Mouse (Mus musculus): ENCODE measurements around the gene Gm49321. TPM values are rescaled to one million over a fixed set of nuclear protein-coding genes. Genes with fewer than 3 reads are reported as not detected.

Gene Gm49321
- 1 to 10 TPM; 4.9 to 8.1 TPM for total RNA-seq (2021)
- long read RNA-seq, experiment 1: 0 reads
- long read RNA-seq, experiment 2, partial matches to known transcripts: 0 of 3 reads
- long read RNA-seq, experiment 2, other reads (novel, unspliced or antisense): 3 of 3 reads

DNA sequence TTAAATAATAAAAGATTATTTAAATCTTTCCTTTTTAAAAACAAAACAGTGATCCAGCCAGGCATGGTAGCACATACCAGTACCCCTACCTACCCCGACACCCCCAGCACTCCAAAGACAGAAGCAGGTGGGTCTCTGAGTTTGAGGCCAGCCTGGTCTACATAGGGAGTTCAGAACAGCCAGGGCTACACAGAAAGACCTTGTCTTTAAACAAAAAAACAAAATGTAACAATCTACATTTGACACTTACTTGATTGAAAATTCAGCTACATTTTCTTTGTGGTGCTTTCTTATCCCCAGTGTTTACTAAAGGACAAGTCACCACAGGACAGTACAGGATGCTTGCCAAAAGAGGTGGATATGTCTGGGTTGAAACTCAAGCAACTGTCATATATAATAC lies at the start of gene Gm49321:
Gm49321 (plus strand) TSS at position 301 of the 400 bp plus-strand sequence.
- DNase-seq (ENCODE audit: low spot score in 2 of 2): no peak

DNA sequence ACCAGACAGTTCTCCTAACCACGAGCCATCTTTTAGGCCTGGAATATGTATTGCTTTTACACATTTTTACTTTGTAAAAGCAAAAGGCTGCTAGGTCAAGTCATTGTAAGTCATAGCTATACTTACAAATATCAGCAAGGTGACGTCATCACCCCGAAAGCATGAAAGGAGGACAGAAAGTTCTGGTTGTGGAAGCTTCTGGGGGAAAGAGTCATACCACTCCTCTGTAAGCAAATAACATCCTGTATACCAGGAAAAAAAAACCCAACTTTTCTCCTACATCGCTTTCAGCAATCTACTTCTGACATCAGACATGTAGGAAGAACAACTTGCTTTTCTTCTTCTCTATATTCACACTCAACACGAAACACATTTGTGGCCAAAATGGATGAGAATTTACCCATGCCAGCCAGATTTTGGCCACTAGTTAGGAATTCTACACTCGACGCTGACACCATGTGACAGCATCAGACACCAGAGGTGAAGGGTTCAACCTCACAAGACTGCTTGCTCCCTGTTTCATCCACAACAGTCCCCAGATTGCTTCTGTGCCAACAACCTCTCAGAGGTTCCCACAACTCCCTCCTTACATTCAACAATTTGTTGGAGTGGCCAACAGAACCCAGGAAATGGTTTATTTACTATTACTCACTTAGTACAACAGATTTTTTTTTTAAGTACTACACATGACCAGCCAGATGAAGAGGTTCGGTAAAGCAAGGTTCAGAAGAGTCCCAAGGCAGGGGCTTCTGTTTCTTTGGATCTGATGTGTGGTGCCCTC lies 49.3 kb upstream of the Gm49321 start:
- no peak for DNase-seq (ENCODE audit: low spot score in 2 of 2)

DNA sequence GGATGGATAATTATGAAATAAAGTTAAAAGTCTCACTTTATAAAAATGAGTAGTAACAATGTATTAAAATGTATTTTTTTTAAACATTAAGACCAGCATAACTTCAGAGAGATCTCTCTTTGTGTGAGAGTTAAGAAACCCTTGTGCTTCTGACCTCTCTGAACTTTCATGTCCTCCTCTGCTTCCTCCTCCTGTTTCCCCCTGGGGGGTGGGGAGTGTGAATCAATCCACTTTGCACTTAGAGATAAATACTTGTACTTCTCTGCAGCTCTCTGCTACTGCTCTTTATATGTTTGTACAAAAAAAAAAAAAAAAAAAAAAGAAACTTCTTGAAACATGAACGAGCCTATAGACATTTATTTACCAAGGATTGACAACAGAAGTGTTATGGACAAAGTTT lies 47.9 kb upstream of the Gm49321 start:
- DNase-seq (ENCODE audit: low spot score in 2 of 2): no peak

DNA sequence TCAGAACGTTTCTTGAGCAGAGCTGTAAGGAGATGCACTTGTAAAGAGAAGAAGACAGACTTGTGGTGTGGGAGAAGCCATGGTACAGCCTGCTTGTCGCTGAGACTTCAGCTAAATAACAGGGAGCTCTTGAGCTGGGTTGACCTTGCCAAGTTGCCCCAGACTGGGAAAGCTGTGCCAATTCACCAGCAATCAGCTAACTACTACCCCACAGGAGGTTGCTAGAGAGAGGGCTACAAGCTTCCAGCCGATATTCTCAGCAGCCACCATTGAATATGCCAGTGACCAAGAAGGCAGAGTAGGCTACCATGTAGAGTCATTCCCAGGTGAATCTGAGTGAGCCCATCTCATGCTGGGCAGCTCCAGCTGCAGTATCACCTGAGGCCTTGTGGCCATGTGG lies 47.4 kb upstream of the Gm49321 start:
- no peak for DNase-seq (ENCODE audit: low spot score in 2 of 2)

DNA sequence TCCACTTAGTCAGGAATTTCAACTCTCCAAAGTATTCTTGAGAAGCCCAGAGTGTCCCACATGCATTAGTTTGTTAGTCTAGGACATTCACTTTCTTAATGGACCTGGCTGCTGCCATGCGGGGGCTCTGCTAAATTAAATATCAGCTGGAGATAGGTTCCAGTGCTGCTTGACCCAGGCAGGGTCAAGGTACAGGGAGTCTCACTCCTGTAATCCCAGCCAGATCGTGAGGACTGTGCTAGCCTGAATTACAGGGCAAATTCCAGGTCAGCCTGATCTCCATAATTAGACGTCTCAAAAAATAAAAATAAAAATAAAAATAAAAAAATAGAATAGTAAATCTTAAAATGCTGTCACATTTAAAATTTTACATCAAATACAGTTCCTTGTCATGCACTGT lies 44.8 kb upstream of the Gm49321 start:
- no peak for DNase-seq (ENCODE audit: low spot score in 2 of 2)

DNA sequence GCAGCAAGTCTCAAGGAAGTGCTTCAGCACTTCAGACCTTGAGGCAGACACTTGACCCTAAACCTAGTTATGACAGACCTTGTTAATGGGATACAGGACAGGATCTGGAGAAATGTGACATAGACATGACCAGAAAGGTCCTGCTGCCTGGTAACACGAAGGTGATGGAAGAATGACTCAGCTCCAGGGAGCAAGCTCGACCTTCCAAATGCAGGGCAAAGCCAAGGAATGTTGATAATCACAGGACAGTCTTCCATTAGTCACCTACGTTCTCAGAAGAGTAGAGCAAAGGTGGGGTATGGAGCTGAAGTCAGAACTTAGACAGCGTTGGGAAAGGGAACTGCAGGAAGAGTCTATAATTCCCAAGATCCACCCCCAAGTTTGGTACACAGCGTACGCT lies 42.6 kb upstream of the Gm49321 start:
- no peak for DNase-seq (ENCODE audit: low spot score in 2 of 2)

DNA sequence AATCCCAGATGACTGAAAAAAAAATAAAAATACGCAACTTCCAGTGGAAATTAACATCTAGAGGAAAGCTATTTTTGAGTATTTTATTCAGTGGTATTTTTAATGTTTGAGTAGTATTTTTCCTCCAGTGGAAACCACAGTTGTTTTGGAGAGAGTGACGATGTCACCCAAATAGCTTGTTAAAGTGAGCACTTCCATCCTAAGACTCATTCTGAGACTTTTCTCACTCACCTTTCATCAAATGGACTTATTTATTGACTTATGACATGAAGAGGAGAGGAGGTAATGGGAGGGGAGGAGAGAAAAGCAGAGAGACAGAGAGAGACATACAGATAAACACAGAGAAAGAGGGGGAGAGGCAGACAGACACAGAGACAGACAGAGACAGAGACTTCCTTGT lies 41.8 kb upstream of the Gm49321 start:
- DNase-seq (ENCODE audit: low spot score in 2 of 2): no peak

DNA sequence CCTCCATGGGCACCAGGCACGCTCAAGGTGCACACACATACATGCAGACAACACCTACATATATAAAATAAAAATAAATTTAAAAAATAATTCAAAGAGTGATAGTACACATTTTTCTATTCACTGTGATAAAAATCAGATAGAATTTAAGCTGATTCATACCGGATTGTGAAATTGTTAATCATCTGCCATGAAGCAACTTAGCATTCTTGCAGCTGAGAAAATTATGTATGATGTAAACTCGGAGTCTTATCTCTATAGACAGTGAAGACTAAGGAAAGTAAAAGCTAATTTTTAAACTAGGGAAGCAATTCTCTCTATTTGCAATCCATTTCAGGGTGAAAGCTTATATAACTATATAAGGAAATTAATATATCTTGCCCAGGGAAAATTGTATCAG lies 41.0 kb upstream of the Gm49321 start:
- no peak for DNase-seq (ENCODE audit: low spot score in 2 of 2)

DNA sequence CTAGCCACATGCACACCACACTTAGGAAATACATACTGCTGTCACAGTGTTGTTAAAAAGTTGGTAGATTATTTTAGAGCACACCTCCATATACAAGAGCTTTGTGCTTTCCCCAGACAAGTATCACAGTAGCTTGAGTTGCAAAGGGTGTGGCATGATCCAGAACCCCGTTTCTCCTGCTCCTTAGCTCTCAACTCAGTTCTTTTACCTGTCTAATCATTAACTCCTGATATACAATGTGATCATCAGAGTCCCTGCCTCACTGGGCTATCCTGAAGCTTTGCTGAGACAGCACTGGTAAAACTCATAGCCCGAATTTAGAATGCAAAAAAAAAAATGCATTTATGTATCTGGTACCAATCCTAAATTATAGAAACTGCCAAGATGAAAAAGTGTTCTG lies 39.2 kb upstream of the Gm49321 start:
- no peak for DNase-seq (ENCODE audit: low spot score in 2 of 2)

DNA sequence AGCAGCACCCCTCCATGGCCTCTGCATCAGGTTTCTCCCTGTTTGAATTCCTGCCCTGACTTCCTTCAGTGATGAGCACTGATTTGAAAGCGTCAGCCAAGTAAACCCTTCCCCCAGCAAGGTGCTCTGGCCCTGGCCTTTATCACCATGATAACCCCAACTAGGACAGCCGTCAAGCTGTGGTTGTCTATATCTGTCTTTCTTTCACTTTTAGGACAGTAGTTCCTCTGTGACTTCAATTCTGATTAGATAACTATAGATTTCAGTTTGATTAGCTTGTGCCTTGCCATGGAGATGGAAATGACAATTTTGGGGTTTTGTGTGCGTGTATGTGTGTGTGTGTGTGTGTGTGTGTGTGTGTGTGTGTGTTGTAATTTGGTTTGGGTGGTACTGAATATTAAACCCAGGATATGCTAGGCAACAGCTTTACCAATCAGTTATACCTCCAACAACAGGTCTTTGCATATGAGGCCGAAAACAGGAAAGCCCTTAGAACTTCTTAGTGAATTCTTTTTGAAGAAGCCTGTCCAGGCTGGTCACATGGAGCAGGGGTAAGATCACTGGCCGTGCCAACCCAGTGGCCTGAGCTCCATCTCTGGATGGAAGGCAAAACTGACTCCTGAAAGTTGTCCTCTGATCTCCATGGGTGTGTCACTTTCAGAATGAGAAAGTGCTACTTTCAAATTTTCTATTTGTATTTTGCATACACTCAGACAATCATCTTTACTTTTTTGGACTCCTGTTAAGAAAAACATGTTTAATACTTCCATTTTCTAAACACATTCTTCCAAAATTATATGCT lies 33.1 kb upstream of the Gm49321 start:
- DNase-seq (ENCODE audit: low spot score in 2 of 2): no peak

DNA sequence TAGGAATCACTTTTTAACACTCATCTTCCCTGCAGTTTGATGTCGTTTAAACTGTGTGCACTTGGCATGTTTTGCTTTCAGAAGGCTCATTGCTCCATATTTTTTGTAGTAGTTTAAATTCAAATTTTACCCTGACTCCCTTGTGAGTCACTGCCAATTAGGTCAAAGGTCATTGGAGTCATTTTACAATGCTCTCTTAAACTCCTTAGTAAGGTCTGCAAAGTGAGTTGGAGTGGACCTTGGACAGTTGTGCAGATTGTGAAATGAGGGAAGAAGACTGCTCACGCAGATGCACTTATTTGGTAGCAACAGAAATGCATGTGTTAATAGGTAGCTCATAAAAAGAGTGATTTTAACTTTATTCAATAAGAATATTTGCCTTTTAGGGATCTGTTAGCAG lies 32.4 kb upstream of the Gm49321 start:
- no peak for DNase-seq (ENCODE audit: low spot score in 2 of 2)

DNA sequence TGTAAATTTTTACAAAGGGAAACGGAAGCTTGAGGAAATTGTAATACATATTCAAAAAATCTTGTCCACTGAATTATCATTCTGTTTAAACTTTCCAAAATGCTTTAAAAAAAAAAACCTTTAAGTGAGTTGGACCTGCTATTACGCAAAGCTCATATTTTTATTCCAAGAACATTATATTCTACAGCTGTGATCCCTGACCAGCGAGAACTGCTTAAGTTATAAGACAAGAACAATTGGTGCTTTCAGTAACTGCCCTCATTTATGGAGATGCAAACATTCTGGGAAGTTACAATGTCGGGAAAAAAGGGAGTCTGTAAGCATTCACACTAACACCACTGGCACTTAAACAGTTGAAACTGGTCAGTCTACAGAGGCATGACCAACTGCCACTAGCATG lies 31.9 kb upstream of the Gm49321 start:
- no peak for DNase-seq (ENCODE audit: low spot score in 2 of 2)

DNA sequence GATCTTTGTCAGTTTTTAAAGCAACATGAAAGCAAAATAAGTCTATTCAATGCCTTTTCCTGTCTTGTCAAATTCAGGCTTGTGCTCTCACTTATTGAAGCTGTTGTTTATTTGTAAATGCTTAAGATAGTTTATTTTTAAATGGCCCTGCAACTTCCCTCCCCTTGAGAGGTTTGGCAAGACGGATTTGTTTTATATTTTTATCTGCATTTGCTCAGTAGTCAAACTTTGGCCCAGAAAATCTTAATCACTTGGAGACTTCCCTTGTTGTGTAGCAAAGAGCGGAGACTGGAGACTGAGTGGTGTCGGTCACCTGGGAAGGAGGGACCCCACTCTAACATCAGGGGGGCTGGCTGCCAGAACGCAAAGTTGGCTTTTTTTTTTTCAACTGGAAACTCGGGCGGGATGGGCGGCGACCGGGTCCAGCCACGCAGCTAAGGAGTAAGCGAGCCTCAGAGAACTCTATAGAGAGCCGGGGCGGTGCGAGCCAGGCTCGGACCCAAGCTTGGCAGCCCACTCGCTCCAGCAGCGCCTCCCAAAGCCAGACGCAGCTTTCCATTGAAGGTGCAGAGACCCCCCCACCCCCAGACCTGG lies 30.3 kb upstream of the Gm49321 start:
- no peak for DNase-seq (ENCODE audit: low spot score in 2 of 2)

DNA sequence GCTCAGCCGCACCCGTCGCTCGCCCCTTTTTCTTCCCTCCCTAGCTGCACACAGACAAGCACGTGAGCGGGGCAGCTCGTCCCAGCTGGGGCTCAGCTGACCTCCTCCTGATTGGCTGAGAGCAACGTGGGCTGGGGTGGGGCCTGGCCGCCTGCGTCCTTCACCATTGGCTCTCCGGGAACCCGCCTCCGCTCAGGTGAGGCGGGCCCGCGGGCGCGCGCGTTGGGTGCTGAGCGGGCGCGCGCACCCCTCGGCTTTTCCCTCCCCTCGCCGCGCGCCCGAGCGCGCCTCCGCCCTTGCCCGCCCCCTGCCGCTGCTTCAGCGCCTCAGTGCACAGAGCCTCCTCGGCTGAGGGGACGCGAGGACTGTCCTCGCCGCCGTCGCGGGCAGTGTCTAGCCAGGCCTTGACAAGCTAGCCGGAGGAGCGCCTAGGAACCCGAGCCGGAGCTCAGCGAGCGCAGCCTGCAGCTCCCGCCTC lies 29.7 kb upstream of the Gm49321 start:
- DNase-seq (ENCODE audit: low spot score in 2 of 2): peak; percentile 89 to 92

DNA sequence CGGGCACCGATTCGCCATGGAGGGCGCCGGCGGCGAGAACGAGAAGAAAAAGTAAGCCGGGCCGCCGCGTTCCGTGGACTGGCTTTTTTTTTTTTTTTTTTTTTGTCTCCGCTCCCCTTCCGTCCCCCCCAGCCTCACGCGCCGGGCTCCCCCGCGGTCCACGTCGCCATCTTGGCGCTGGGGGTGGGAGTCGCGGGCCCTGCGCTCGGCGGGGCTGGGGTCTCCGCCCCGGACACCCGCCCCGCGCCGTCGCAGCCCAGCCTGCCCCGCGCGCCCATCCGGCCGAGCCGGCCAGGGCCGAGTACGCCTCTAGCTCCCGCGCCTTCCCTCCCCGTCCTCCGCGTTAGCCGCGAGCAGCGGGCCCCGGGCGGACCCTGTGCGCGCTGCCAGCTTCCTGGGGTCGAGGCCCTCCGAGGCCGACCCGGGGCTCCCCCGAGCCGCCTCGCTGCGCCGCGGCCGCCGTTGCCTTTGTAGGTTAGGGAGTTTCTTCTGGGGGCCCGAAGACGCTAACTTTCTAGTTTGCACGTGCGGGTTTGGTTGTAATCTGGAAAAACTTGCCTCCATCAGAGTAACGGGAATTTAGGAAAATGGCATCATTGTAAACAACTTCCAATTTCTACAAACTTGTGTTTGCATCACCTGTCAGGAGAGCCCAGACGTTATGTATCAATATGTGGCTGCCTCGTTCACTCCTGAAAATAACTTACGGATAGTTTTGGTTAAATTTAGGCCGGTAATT lies 29.0 kb upstream of the Gm49321 start:
- DNase-seq (ENCODE audit: low spot score in 2 of 2): peak; percentile 16 to 24

DNA sequence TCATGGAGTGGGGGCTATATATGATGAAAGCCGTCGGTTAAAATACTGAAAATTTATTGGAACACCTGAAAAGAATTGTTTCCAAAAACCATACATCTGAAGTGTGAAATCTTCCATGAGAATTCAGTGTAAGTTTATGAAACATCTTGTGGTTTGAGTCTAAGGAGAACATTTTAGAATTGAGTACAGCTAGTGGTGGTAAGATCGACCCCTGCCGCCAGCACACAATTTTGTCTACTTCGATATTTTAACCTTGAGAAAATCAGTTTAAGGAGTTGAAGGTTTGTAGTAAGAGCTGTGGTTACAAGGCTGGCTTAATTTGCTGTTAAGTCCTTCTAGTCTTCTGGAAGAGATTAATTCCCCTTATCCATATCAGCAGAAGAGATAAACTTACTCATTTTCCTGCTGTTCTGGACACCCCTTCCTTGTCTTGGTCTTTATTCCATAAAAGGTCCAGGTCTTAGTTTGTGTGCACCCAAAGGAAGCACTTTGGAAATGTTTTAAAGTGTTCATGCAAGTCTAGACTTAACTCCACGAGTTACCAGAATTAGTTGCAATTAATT lies 28.4 kb upstream of the Gm49321 start:
- no peak for DNase-seq (ENCODE audit: low spot score in 2 of 2)

DNA sequence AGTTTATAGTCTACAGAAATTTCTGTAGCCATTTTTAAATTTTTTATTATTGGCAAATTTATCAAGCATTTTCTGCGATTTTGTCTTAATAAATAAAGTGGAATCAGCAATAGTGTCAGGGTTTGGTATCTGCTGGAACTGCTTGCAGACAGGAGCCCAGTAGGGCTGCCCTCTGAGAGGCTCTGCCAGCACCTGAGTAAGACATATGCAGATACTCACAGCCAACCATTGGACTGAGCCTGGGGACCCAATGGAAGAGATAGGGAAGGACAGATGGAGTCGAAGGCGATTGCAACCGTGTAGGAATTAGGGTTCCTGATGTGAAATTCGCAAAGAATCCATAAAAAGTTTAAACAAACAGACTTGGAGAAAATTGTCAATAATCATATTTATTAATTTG lies 19.0 kb upstream of the Gm49321 start:
- DNase-seq (ENCODE audit: low spot score in 2 of 2): no peak

DNA sequence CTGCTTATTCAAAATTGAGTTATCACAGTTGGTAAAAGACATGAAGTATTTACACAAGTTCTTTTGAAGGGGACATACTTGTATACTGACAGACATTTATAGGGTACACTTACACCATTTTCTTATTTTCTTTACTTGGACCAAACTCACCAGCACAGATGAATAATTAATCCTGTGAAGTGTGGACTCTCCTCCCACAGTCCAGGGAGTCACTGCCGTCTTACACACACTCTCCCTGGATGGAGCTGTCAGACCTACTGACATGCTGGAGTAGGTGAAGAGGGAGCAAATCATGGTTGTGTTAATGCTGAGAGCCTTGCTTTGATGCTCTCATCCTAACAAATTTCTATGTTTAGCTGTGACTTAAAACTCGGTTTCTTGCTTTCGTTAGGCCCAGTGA lies 7.2 kb upstream of the Gm49321 start:
- DNase-seq (ENCODE audit: low spot score in 2 of 2): no peak

DNA sequence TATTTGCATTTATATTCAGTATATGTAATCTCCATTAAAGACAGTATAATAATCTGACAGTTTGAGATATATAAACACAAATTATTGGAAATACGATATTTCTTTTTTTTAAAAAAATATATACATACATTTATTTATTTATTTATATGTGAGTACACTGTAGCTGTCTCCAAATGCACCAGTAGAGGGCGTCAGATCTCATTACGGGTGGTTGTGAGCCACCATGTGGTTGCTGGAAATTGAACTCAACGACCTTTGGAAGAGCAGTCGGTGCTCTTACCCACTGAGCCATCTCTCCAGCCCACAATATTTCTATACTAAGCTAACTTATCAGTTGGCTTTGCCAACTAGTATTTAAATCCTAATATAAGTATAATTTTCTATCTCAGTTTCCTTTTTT lies 6.2 kb upstream of the Gm49321 start:
- no peak for DNase-seq (ENCODE audit: low spot score in 2 of 2)

DNA sequence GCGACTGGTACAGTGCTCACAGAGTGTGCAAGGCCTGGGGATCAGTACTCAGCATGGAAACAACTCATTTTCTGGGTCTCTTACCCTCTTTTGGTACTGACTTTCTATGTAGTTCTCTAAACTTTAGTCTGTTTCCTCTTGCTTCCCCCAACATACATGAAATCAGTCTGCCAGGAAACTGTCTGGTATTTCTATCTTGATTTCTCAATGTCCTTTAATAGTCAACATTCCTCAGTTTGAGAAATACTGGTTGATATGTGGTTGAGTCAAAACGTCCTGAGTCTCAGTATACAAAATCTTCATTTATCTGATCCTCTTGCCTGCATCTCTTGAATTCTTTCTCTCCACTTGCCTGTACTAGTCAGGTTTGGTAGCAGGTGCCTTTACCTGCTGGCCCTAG lies 2.9 kb upstream of the Gm49321 start:
- no peak for DNase-seq (ENCODE audit: low spot score in 2 of 2)

DNA sequence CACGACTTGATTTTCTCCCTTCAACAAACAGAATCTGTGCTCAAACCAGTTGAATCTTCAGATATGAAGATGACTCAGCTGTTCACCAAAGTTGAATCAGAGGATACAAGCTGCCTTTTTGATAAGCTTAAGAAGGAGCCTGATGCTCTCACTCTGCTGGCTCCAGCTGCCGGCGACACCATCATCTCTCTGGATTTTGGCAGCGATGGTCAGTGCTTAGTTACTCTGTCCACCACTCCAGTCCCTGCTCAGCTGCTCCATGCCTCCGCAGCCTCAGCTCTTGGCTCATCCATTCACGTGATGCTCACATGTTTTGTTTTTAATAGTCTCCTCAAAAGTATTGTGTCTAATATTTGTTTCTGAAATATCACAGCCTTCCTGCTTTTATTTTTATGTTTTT lies 2.1 kb downstream of the Gm49321 start:
- no peak for DNase-seq (ENCODE audit: low spot score in 2 of 2)
